Mouse (Mus musculus) adrenal gland, postnatal 10 days (tissue): ENCODE measurements at regions not wholly inside any gene's neighbourhood (a gene's known extent, or its start where the extent isn't known, plus 50 kb on each side); places are given as distances from the start of the nearest gene placed in this dataset.

Source experiments
- DNase-seq: peaks from one replicate; pipeline ENCODE4 v3.0.0; 2021; ENCODE audit warnings: mixed read lengths

- DNase-seq: no peak
These were observed 190.7 kb downstream of the Rybp start for GRCm38 (mm10) chr6:100096393-100097125.

GRCm38 (mm10) chr6:100094653-100095217 lies 192.6 kb downstream of the Rybp start:
- DNase-seq: no peak

GRCm38 (mm10) chr6:100092870-100093269 lies 194.4 kb downstream of the Rybp start:
- DNase-seq: no peak

- no peak for DNase-seq
These were observed 195.5 kb downstream of the Rybp start for GRCm38 (mm10) chr6:100091815-100092214.

GRCm38 (mm10) chr6:100088576-100088975 lies 198.7 kb downstream of the Rybp start:
- DNase-seq: no peak

GRCm38 (mm10) chr6:100086807-100087206 lies 200.5 kb downstream of the Rybp start:
- no peak for DNase-seq

GRCm38 (mm10) chr6:100085981-100086380 lies 201.3 kb downstream of the Rybp start:
- DNase-seq: no peak

GRCm38 (mm10) chr6:100083868-100084477 lies 203.3 kb downstream of the Rybp start:
- no peak for DNase-seq

- no peak for DNase-seq
These were observed 204.2 kb downstream of the Rybp start for GRCm38 (mm10) chr6:100083127-100083526.

GRCm38 (mm10) chr6:100074672-100075335 lies 212.5 kb downstream of the Rybp start:
- DNase-seq: peak; percentile 81

GRCm38 (mm10) chr6:100072261-100072968 lies 214.9 kb downstream of the Rybp start:
- DNase-seq: peak; percentile 15

GRCm38 (mm10) chr6:100069151-100069550 lies 218.1 kb downstream of the Rybp start:
- no peak for DNase-seq

GRCm38 (mm10) chr6:100067273-100067672 lies 220.0 kb downstream of the Rybp start:
- DNase-seq: no peak

GRCm38 (mm10) chr6:100065586-100065985 lies 221.7 kb downstream of the Rybp start:
- no peak for DNase-seq

- no peak for DNase-seq
These were observed 224.3 kb downstream of the Rybp start for GRCm38 (mm10) chr6:100062961-100063360.

- DNase-seq: peak; percentile 86
These were observed 227.5 kb downstream of the Rybp start for GRCm38 (mm10) chr6:100059803-100060202.

- DNase-seq: no peak
These were observed 231.3 kb downstream of the Rybp start for GRCm38 (mm10) chr6:100055980-100056379.

GRCm38 (mm10) chr6:100052955-100053795 lies 234.1 kb downstream of the Rybp start:
- no peak for DNase-seq

- DNase-seq: no peak
These were observed 234.9 kb downstream of the Rybp start for GRCm38 (mm10) chr6:100052406-100052805.

- no peak for DNase-seq
These were observed 238.2 kb downstream of the Rybp start for GRCm38 (mm10) chr6:100049036-100049435.

GRCm38 (mm10) chr6:100046186-100046990 lies 240.9 kb downstream of the Rybp start:
- no peak for DNase-seq
